Mouse (Mus musculus): ENCODE results near the gene Hoxa2.

DNA sequence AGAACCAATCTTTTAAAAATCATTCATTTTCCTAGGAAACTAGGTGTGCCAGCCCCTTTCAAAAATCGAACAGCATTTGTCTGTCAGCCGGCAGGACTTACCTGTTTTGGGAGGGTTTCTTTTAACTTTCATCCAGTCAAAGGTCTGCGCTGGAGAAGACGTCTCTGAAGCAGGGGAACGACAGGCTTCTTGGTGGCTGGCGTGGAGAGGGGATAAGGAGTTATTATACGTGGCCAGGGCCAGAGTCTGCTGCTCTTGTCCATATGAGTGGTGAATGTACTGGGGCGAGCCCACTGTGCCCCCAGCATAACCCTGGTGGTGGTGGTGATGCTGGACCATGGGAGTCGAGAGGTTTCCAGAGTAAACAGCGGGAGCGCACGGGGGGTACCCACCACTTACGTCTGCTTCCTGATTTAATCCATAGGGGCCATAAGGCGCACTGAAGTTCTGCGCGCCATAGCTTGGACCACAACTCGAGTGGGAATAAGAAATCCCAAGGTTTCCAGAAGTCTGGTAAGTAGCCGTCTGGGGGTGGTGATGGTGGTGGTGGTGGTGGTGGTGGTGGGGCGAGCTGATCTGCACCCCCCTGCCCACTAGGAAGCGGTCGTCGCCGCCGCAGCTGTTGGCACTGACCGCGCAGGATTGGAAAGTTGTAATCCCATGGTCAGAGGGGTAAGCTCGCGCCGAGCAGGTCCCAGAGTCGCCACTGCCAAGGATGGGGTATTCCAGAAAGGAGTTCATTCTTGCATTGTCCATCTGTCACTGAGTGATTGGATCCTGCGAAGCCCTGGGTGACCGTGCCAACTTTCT, 7.0 kb downstream of the Hoxa2 start:
- TF ChIP-seq USF1 (IDR thresholded peaks at IDR 0.05; ENCODE audit: low read depth) = no peak
- TF ChIP-seq MYOG (IDR thresholded peaks at IDR 0.05; ENCODE audit: control insufficient read depth, extremely low read depth, insufficient read length) = no peak
- no peak for TF ChIP-seq MAX (IDR thresholded peaks at IDR 0.05)
- no peak for TF ChIP-seq CTCF (IDR thresholded peaks at IDR 0.05; ENCODE audit: control insufficient read depth, insufficient read depth, insufficient read length)
- TF ChIP-seq CEBPB (IDR thresholded peaks at IDR 0.05; ENCODE audit: low read depth) = no peak
- TF ChIP-seq MYOD1 (IDR thresholded peaks at IDR 0.05; ENCODE audit: control insufficient read depth, insufficient read length, low read depth) = no peak
